Mouse (Mus musculus) gonadal fat pad, adult 2 months (tissue): ENCODE data around the gene Adcy1. TPM values are rescaled to one million over a fixed set of nuclear protein-coding genes. Genes with fewer than 3 reads are reported as not detected.

ENCODE experiments used
- DNase-seq: peaks from one replicate; pipeline ENCODE4 v3.0.0-alpha.2; 2012; ENCODE audit warnings: low read depth
- polyA plus RNA-seq: library from polyadenylated mRNA; depleted of rRNA; stranded (reverse); fragments of >200 nt; gene quantifications from 2 replicates; pipeline ENCODE4 v1.2.3, GENCODE M21; 2012

Gene Adcy1
- polyA plus RNA-seq, 1 experiment: 1.0 TPM

DNA sequence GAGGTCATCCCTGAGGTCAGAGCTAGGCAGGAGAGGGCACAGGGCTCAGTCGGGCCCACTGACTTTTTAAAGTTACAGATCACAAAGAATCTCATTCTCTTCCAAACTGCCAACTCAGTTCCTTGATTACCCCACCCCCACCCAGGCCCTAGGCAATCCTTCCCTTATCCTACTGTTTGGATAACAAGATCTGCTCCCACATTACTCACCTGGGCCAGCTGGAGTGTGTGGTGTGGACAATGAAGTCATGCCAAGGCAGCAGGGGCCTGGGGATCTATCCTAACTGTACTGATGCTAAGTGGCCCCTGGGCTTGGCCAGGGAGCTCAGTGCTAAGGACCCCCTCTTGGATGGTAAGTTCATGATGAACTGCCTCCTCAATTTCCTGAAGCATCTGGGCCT, 121.1 kb downstream of the Adcy1 start:
- DNase-seq: no peak

DNA sequence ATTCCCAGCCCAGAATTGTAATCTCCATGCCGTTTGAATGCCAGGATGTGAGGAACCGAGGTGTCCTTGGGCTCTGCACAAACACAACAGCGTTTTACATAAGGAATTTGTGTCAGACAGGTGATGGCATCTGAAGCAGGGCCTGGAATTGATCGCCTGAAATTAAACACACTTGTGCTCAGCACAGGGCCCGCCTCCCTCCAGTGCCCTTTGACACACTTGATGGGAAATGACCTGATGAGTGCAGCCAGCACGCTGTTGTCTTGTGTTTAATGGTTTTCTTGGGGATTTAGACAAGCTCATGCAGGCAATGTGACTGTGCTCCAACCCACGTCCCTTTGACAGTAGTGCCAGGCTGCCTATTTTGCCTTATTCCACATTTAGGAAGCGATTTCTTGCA, 124.2 kb downstream of the Adcy1 start:
- no peak for DNase-seq

DNA sequence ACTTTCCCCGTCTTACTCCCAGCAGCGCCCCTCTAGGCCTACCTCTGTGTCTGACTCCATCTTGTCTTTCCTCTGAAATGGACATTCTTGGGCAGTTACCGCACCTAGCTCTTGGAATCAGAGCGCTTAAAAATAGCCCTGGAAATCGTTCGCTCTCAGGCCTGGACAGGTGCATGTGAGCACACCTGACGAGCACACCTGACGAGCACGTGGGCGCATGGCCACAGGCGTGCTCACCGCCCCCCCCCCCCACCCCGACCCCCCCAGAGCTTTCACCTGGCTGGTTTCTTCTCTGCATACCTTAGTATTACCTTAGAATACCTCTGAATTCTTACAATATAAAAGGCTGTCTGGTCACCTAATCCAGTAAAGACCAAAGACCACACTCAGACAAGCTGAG, 125.2 kb downstream of the Adcy1 start, which contains the start of gene Gm11985:
Gm11985 (minus strand) TSS at position 101 of the 400 bp plus-strand sequence.
- DNase-seq: no peak

DNA sequence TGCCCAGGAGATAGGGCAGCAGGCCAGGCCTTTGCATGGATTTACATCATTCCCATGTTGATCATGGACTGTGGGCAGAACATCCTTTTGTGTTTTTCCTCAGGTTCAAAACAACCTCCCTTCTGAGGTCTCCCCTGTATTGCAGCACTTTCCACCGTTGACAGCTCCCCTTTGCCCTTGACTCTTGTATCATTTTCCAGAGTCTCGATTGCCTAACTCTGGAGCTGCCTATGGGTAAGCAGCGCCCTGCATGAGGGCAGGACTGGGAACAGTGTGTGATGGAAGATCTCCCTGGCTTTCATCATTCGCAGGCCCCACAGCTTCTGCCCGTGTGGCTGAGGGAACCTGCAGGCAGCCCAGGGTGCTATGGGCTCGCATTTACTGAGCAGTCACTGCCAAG, 129.4 kb downstream of the Adcy1 start:
- no peak for DNase-seq

DNA sequence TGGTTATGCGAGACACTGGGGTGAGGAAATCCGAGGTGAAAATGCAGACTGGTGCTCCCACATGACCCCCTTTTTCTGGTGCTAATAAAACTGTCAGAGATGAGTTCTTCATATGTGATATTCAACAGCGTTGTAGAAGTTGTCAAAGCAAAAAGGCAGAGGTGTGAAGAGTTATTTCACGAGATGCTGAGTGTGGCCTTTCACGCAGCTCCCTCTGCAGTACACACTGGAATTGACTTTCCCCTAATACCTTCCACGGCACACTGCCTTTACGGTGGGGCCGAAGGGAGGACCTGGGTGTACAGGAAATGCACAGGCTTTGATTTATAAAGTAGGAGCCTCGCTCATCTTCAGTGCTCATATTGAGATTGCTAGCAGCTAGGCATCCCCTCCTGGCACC, 129.8 kb downstream of the Adcy1 start:
- DNase-seq: no peak

DNA sequence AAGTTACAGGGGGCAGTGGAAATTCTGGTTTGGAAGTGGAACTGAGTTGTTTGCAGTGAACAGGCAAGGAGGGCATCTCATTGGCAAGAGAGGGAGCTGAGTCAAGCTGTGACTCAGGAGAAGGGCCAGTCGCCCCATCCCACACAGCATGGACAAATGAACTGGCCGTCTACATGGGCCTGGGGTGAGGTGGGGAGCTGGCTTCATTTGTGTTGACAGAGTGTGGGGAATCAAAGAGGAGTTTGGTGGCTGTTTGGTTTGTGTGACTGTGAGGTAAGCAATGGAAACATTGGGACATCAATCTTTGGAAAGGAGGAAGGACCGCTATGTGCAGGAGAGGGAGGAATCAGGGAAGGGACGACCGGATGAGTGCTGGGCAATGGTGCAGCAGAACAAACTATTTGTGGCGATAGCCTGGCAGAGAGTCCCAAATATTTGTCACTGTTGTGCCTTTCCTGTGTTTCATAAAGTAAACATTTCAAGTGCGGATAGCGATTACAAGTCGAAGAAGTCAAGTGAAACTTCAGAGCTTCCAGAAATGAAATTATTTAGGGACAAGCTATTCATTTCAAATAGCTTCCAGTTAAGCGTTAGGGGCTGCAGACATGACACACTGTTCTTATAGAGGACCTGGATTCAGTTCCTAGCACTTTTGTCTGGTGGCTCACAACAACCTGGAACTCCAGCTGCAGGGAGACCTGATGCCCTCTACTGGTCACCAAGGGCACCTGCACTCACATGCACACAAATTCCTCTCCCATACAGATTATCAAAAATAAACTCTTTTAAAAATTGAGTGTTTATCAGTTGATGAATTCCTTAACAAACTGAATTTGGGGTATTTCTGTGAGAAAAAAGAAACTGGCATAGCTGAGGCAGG, 131.4 kb downstream of the Adcy1 start:
- no peak for DNase-seq

DNA sequence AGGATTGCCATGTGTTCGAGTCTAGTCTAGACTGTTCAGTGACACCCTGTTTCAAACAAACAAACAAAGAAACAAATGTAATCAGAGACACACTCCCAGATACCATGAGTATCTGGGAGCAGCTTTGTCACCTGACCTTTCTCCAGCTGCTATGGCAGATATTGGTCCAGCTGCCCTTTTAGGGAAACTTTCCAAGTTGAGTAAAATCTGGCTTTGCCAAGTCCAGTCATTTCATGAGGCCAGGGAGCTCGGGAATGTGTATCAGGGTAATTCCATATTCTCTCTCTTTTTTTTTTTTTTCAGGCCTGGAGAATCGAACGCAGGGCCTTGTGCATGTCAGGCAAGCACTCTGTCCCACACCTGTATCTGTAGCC, 132.0 kb downstream of the Adcy1 start:
- DNase-seq: no peak

DNA sequence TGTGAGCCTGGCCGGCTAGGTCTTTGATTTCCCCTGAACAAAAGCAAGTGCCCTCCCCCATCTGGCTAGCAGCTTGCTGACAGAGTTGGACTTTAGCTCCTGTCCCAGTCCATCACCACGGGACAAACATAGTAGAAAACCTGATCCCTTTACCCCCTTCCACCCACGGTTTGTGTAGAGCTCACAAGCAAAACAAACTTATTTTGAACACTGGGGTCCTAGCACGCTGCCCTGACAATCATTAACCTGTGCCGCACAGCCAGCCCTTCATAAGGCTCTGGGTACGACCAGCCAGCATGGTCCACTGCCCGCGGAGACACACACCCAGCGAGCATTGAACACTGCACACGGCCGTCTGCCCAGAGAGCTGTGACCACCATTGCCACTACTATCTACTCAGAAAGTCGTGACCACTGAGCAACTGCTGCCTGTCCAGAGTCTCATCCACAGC, 134.2 kb downstream of the Adcy1 start, which contains the start of gene Igfbp1:
Igfbp1 (plus strand) TSS at position 292 of the 451 bp plus-strand sequence.
- no peak for DNase-seq

DNA sequence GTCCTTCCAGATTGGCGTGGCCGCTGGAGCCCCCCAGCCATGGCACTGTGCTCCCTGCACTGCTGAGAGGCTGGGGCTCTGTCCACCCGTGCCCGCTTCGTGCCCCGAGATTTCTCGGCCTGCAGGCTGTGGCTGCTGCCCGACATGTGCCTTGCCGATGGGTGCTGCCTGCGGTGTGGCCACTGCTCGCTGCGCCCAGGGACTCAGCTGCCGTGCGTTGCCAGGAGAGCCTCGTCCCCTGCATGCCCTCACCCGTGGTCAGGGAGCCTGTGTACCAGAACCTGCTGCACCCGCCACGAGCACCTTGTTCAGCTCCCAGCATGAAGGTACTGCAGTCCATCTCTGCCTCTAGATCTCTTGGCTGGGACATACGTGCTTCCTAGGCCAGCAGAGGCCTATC, 134.7 kb downstream of the Adcy1 start:
- DNase-seq: no peak

DNA sequence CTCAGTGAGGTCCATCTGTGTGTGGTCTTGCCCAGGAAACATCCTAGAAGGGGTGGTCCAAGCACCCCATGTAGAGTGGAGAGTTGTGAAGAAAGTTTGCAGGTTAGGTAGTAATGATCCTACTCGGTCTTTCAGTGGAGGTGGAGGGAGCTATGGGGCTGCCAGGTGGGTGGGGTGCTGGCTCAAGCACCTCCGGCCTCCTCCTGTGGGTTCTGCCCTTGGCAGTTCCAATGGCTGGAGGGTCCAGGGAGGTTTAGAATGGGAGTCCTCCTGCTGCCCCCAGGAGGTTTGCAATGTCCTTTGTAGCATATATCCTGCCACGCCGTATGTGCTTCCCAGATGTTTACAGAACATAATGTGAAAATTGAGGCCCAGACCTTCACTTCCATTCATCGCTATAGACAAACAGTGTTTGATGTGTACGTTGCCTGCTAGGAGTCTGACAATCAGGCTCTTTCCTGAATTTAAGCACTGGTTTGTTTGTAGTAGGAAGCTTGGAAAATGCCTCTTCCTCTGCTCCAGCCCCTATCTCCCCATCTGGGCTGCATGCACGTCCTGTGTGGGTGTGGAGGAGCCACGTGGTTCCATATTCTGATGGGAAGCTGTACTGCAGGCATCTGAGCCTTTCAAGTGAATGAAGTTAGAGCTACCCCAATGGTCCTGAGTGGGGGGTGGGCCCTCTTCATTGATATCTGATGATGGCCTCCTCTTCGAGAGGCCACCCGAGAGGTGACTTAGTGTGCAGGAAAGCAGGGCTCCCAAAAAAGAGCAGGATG, 135.4 kb downstream of the Adcy1 start:
- no peak for DNase-seq

DNA sequence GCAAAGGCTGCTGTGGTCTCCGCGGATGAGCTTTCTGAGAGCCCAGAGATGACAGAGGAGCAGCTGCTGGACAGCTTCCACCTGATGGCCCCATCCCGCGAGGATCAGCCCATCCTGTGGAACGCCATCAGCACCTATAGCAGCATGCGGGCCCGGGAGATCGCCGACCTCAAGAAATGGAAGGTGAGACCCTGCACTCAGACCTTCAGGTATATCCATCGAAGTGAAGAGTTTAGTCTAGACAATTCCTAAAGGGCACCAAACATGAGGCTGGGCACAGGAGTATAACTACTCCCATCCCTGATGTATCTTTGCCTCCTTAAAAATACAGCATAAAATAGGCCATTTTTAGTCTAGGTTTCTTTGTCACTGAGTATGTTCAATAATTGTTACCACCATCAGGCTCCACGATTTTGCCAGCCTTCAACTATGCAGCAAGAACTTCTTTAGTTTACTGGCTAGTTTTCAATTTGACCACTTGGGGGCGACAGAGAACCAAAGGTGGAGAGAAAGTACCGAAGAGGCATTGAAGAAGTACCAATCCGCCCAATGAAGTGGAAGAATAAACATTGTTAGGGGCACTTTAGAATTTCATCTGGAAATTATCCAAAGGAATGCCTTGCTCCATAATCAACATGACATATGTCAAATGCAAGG, 136.6 kb downstream of the Adcy1 start:
- no peak for DNase-seq

DNA sequence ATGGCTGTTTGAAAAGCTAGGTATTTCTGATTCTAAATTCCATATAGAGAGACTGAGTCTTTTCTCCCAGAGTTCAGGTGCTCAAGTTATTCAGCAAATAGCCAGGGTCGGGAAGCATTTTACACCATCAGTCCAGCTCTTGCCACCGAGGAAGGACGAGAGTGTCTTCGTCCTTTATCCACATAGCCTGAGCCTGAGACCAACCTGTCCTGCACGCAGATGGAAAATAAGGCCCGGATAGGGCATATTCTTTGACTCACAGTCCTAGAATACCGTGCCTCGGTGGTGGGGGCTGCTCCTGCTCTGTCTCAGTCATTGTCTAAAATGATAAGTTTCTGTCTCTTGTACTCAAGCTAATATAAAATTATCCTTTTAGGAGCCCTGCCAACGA, 137.1 kb downstream of the Adcy1 start:
- DNase-seq: no peak

DNA sequence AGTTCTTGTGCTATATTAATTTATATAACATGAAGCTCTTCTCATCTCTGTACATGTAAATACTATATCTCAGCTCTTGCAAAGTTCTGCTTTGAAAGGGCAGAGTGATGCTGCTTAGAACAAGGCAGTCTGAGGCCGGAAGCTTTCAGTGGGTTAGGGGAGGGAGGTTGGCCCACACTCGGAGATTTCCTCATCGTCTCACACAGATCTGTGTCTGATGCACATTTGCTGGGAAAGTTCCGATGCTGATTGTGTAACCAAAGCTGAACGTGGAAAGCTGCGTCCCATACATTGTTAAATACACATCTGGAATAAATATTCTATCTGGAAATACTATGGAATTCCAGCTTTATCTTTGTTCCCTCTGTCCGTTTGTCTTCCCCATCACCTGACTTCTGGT, 138.9 kb downstream of the Adcy1 start:
- no peak for DNase-seq

DNA sequence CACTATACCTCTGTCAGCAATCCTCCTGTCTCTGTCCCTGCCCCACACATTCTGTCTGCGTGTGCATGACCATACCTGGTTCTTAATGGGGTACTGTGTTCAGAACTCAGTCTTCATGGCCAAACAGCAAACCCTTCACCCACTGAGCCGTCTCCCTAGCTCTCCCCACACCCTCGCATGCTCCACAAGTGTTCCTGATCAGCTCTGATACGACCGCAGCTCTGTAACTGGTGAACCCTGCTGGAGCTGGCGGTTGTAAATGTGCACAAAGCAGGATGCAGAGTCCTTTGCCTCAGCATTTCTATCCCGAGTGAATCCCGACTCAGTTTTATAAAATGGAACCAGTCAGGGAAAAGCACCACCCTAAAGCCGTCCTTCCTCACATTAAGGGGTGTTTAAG, 140.6 kb downstream of the Adcy1 start:
- DNase-seq: no peak

DNA sequence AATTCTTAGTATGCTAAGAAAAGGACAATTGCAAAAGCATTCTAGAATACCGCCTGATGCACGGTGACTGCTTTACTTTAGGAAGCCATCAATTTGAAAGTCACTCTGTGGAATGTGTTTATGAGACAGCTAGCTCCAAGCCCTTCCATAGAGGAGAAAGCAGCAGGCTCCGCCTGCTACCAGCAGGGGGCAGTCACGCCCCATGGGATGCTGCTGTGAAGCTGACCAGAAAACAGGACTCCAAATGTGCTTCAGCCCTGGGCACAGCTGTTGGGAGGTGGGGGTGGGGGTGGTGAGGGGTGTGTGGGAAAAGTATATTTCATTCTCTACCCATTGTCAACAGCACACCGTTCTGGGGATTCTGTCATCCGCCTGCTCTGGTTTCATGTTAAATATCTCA, 147.1 kb downstream of the Adcy1 start:
- no peak for DNase-seq

DNA sequence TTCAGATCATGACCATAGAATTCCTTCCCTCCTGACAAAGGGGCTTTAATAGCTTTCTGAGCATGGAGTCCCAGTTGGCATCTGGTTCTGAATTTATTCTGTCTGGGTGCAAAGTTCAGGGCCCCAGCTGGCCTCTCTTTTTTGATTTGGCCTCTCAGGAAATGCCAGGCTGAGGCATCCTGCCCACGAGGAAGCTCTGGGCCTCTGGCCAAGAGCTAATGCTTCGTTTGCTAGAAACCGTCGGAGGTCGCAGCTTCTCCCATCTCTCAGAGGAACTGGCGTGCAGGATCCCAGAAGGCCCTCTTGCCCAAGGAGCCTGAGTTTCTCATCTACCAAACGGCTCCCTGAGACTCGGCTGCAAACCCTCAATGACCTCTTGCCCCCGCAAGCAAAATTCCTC, 147.9 kb downstream of the Adcy1 start:
- no peak for DNase-seq

DNA sequence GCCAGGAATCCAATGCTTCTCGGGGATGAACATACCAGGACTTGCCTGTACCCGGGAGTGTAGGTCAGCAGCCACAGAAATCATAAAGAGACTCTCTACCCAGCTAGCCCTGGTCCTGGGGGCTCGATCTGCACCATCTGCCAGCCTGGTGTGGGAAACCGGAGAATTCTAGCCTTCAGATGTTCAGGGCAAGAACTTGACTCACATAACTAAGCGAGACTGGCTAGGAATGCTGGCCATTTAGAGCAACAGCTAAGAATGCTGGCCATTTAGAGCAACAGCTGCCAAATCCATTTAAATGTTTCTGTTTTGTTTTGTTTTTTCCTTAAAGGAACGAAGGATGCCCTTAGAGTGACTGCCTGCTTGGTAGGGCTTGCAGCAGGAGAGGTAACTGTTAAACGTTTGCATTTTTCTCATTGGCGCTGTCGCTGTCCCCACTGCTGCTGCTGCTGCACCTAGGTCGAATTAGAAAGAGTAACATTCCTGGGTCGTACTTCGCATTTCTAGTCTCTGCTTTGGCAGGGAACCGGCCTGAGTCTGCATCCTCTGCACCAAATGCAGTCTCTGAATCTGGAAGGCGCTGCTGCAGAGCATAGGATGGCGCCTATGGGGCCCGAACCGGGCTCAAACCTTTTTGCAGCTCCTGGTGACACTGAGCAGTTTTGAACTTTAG, 149.0 kb downstream of the Adcy1 start:
- DNase-seq: no peak

DNA sequence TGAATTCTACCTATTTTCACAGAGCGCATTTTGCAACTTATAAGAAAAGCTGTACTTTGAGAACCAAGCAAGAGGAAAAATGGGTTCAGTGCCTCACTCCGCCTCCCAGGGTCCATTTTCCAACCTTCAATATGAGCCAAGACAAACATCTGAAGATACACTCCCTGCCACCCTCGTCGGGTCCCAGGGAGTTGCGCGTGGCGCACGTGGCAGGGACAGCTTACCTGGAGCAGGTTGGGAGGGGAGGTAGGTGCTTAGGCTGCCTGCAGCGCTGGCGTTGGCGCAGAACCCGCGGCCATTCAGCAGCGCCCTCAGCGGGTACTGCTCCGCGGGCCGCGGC, 149.8 kb downstream of the Adcy1 start:
- DNase-seq: no peak

DNA sequence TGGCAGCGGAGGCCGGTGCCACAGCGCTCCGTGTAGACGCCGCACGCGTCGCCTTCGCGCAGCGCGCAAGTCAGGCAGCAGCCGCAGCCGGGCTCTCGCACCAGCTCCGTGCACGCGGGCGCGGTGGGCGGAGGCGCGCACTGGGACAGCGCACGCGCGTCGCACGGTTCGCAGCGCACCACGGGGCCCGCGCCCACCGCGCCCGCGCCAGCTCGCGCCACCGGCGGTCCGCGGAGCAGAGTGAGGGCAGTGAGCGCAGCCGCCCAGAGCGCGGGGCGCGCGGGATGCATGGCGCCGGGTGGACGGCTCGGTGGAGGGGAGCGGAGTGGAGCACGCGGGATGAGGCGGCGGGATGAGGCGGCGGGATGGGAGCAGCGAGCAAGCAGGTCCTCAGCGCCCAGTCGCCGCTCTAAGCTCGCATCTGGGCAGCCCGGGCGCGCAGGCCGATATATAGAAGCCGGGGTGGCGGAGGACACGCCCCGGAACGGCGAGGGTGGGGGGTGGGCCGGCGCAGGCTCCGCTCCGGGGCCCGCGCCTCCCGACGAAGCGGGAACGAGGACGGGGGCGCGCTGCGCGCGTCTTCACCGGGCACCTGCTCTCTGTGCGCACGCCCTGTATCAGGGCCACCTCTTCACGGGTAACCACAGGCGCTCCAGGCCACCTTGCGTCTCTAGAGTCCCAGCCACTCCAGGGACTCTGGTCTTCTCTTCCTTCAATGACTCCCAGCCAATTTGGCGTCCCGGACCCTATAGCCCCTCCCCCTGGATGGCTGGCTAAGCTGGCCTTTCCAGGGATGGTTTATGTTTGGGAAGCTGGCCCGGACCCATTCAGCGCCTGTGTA, 150.4 kb downstream of the Adcy1 start, which contains the start of gene Igfbp3:
Igfbp3 (minus strand) TSS at position 423 of the 841 bp plus-strand sequence.
- DNase-seq: no peak

DNA sequence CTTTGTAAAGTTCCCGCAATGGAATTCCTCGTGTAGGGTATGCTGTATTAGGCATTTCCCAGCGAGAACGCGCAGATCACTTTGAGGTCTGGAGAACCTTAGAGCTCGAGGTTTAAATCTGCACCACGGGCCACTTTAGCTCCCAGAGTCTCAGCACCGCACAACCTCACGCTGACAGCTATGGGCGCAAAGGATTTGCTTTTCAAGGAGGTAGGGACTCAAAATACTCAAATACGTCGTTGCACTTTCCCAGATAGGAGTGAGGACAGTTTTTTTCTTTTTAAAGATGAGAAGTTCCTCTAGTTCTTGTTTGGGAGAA, 151.0 kb downstream of the Adcy1 start:
- no peak for DNase-seq

DNA sequence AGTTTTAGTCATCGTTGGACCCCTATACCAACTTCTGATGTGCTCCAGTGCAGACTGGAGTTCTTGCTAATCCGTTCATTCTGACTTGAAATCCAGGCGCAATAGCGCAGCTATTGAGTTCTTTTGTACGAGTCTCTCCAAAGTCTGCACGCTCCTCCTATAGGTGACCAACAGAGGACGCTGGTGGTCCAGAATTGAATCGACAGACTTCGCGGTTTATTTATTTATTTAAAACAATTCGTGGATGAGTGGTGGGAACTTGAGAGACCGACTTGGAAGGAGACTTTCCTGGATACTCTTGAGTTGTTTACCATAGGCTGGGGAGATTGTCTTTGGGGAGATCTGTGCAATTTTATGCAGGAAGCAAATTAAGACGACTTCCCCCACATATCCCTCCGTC, 151.5 kb downstream of the Adcy1 start:
- no peak for DNase-seq
